Mouse (Mus musculus): ENCODE results near the gene Fkbp14. TPM values are rescaled to one million over a fixed set of nuclear protein-coding genes. Genes with fewer than 3 reads are reported as not detected.

The Fkbp14 gene
- polyA plus RNA-seq, 1 experiment from 2014 or later = 26.9 TPM

GRCm38 (mm10) chr6:54565012-54565411 is 32.1 kb downstream of the Fkbp14 start:
- H3K4me2 ChIP-seq (ENCODE audit: low read length) = peak overlapping the region; percentile 98

GRCm38 (mm10) chr6:54564506-54564991 is 32.6 kb downstream of the Fkbp14 start:
- H3K4me3 ChIP-seq (ENCODE audit: control insufficient read depth in 1 of 2, insufficient read depth in 1 of 2, low read depth in 1 of 2, low read length in 2 of 2) = no peak overlapping the region
- no peaks in the 10 kb centered on the region for H3K9me3 ChIP-seq (ENCODE audit: control insufficient read depth, low read length)
- 0 out of 2 replicates have a peak overlapping the region, but pooled peaks have one; percentile 14 for H3K4me2 ChIP-seq (ENCODE audit: low read length)
- no peak for ATAC-seq (ENCODE audit: insufficient number of reproducible peaks, insufficient read depth, low FRiP score, low read depth)
- peaks cover 7% of the 10 kb centered on the region; the same call in 1 of the 2 replicates for H3K27me3 ChIP-seq (ENCODE audit: control insufficient read depth, insufficient read depth, low read length)
- WGBS = 69% methylated on average over 9 of the region's 9 CpGs
- H3K27ac ChIP-seq (replicated peaks in 1 of 2; ENCODE audit: control insufficient read depth in 1 of 2, insufficient read depth in 1 of 2, low read depth in 2 of 2, low read length in 2 of 2) = no peak overlapping the region
- H3K4me1 ChIP-seq (ENCODE audit: control insufficient read depth in 2 of 2, insufficient read depth in 2 of 2, low read length in 2 of 2) = peaks cover 0 to 7% of the 10 kb centered on the region in 2 experiments; a peak in 1 of 4 replicates
- H3K9ac ChIP-seq (ENCODE audit: low read length) = no peak overlapping the region
- H3K36me3 ChIP-seq (ENCODE audit: control insufficient read depth, insufficient read depth, low read length) = no peaks in the 10 kb centered on the region

More at GRCm38 (mm10) chr6:54565012-54565411, 32.1 kb downstream of the Fkbp14 start:
- no peak for ATAC-seq (ENCODE audit: insufficient number of reproducible peaks, insufficient read depth, low FRiP score, low read depth)
- Histone ChIP-seq H3K9ac (ENCODE audit: low read length) (no peak overlapping the region), H3K9me3 (ENCODE audit: control insufficient read depth, low read length) (no peaks in the 10 kb centered on the region), H3K27ac (replicated peaks in 1 of 2; ENCODE audit: control insufficient read depth in 1 of 2, insufficient read depth in 1 of 2, low read depth in 2 of 2, low read length in 2 of 2) (no peak overlapping the region), H3K36me3 (ENCODE audit: control insufficient read depth, insufficient read depth, low read length) (no peaks in the 10 kb centered on the region), H3K27me3 (ENCODE audit: control insufficient read depth, insufficient read depth, low read length) (peaks cover 7% of the 10 kb centered on the region; the same call in 1 of the 2 replicates), H3K4me3 (ENCODE audit: control insufficient read depth in 1 of 2, insufficient read depth in 1 of 2, low read depth in 1 of 2, low read length in 2 of 2) (no peak overlapping the region), H3K4me1 (ENCODE audit: control insufficient read depth in 2 of 2, insufficient read depth in 2 of 2, low read length in 2 of 2) (peaks cover 0 to 7% of the 10 kb centered on the region in 2 experiments; a peak in 1 of 4 replicates)
- WGBS = 59% methylated on average over 3 of the region's 3 CpGs

GRCm38 (mm10) chr6:54563561-54563960 is 33.5 kb downstream of the Fkbp14 start:
- Histone ChIP-seq H3K27me3 (ENCODE audit: control insufficient read depth, insufficient read depth, low read length) (peaks cover 7% of the 10 kb centered on the region; the same call in 1 of the 2 replicates), H3K9ac (ENCODE audit: low read length) (no peak overlapping the region), H3K4me2 (ENCODE audit: low read length) (no peak overlapping the region), H3K36me3 (ENCODE audit: control insufficient read depth, insufficient read depth, low read length) (no peaks in the 10 kb centered on the region), H3K9me3 (ENCODE audit: control insufficient read depth, low read length) (no peaks in the 10 kb centered on the region), H3K27ac (replicated peaks in 1 of 2; ENCODE audit: control insufficient read depth in 1 of 2, insufficient read depth in 1 of 2, low read depth in 2 of 2, low read length in 2 of 2) (no peak overlapping the region), H3K4me3 (ENCODE audit: control insufficient read depth in 1 of 2, insufficient read depth in 1 of 2, low read depth in 1 of 2, low read length in 2 of 2) (no peak overlapping the region), H3K4me1 (ENCODE audit: control insufficient read depth in 2 of 2, insufficient read depth in 2 of 2, low read length in 2 of 2) (peaks cover 0 to 7% of the 10 kb centered on the region in 2 experiments; a peak in 1 of 4 replicates)
- 96% methylated on average over 4 of the region's 4 CpGs for WGBS
- no peak for ATAC-seq (ENCODE audit: insufficient number of reproducible peaks, insufficient read depth, low FRiP score, low read depth)

GRCm38 (mm10) chr6:54562018-54562809 is 34.9 kb downstream of the Fkbp14 start:
- Histone ChIP-seq H3K36me3 (ENCODE audit: control insufficient read depth, insufficient read depth, low read length) (no peaks in the 10 kb centered on the region), H3K27me3 (ENCODE audit: control insufficient read depth, insufficient read depth, low read length) (peaks cover 7% of the 10 kb centered on the region; the same call in 1 of the 2 replicates), H3K4me1 (ENCODE audit: control insufficient read depth in 2 of 2, insufficient read depth in 2 of 2, low read length in 2 of 2) (peaks cover 0 to 7% of the 10 kb centered on the region in 2 experiments; a peak in 1 of 4 replicates), H3K4me2 (ENCODE audit: low read length) (no peak overlapping the region), H3K4me3 (ENCODE audit: control insufficient read depth in 1 of 2, insufficient read depth in 1 of 2, low read depth in 1 of 2, low read length in 2 of 2) (no peak overlapping the region), H3K9ac (ENCODE audit: low read length) (no peak overlapping the region), H3K9me3 (ENCODE audit: control insufficient read depth, low read length) (no peaks in the 10 kb centered on the region), H3K27ac (replicated peaks in 1 of 2; ENCODE audit: control insufficient read depth in 1 of 2, insufficient read depth in 1 of 2, low read depth in 2 of 2, low read length in 2 of 2) (no peak overlapping the region)
- ATAC-seq (ENCODE audit: insufficient number of reproducible peaks, insufficient read depth, low FRiP score, low read depth) = no peak
- WGBS = 64% methylated on average over 14 of the region's 17 CpGs

DNA sequence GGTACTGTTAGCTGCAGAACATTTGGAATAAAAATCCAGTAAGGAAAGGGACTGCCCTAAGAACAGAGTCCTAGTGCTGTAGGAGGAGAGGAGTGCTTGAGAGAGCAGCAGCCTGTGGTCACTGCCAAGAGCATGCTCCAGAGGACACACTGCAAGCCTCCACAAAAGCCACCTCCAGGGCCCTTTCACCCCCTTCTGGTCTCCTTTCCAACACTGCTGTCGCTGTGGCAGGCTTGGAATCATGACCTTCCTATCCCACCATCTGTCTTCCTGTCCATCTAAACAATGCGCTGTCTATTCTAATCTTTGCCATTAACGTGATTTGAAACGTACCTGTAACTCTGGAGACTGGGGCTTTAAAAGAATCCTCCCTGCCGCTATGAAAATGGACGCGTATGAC is 38.6 kb downstream of the Fkbp14 start:
- WGBS = 73% methylated on average over 7 of the region's 7 CpGs
- no peak overlapping the region for H3K9ac ChIP-seq (ENCODE audit: low read length)
- no peak overlapping the region for H3K4me3 ChIP-seq (ENCODE audit: control insufficient read depth in 1 of 2, insufficient read depth in 1 of 2, low read depth in 1 of 2, low read length in 2 of 2)
- no peaks in the 10 kb centered on the region for H3K27me3 ChIP-seq (ENCODE audit: control insufficient read depth, insufficient read depth, low read length)
- ATAC-seq (ENCODE audit: insufficient number of reproducible peaks, insufficient read depth, low FRiP score, low read depth) = no peak
- H3K4me2 ChIP-seq (ENCODE audit: low read length) = no peak overlapping the region
- H3K36me3 ChIP-seq (ENCODE audit: control insufficient read depth, insufficient read depth, low read length) = no peaks in the 10 kb centered on the region
- peaks cover 14 to 17% of the 10 kb centered on the region in 2 experiments; a peak in 3 of 4 replicates for H3K4me1 ChIP-seq (ENCODE audit: control insufficient read depth in 2 of 2, insufficient read depth in 2 of 2, low read length in 2 of 2)
- no peak overlapping the region for H3K27ac ChIP-seq (replicated peaks in 1 of 2; ENCODE audit: control insufficient read depth in 1 of 2, insufficient read depth in 1 of 2, low read depth in 2 of 2, low read length in 2 of 2)
- H3K9me3 ChIP-seq (ENCODE audit: control insufficient read depth, low read length) = no peaks in the 10 kb centered on the region

DNA sequence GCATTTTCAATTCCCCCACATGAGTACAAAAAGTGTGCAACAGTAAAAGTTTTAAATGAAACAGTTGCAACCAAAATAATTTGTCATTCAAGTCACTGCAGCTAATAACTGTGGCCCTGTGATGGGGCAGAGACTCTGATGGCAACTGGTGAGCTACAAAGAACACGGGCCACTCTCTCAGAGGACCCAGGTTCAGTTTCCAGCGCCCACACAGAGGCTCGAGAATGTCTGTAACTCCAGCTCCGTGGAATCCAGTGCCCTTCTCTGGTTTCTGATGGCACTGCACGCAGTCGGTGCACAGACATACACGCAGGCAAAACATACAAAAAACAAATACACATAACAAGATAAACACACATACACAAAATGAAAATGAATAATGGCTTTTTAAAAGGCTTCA is 39.4 kb downstream of the Fkbp14 start:
- H3K36me3 ChIP-seq (ENCODE audit: control insufficient read depth, insufficient read depth, low read length) = no peaks in the 10 kb centered on the region
- WGBS = 88% methylated on average over 7 of the region's 7 CpGs

GRCm38 (mm10) chr6:54555816-54556215 is 41.3 kb downstream of the Fkbp14 start:
- no peak overlapping the region for H3K4me2 ChIP-seq (ENCODE audit: low read length)
- peaks cover 19 to 24% of the 10 kb centered on the region in 2 experiments for H3K4me1 ChIP-seq (ENCODE audit: control insufficient read depth in 2 of 2, insufficient read depth in 2 of 2, low read length in 2 of 2)
- peak overlapping the region in 1 of 2 experiments; percentile 16; a peak in 1 of 4 replicates for H3K27ac ChIP-seq (replicated peaks in 1 of 2; ENCODE audit: control insufficient read depth in 1 of 2, insufficient read depth in 1 of 2, low read depth in 2 of 2, low read length in 2 of 2)
- no peaks in the 10 kb centered on the region; the same call in 1 of the 2 replicates for H3K27me3 ChIP-seq (ENCODE audit: control insufficient read depth, insufficient read depth, low read length)
- H3K4me3 ChIP-seq (ENCODE audit: control insufficient read depth in 1 of 2, insufficient read depth in 1 of 2, low read depth in 1 of 2, low read length in 2 of 2) = no peak overlapping the region
- no peak overlapping the region for H3K9ac ChIP-seq (ENCODE audit: low read length)
- H3K9me3 ChIP-seq (ENCODE audit: control insufficient read depth, low read length) = no peaks in the 10 kb centered on the region
- H3K36me3 ChIP-seq (ENCODE audit: control insufficient read depth, insufficient read depth, low read length) = no peaks in the 10 kb centered on the region
- ATAC-seq (ENCODE audit: insufficient number of reproducible peaks, insufficient read depth, low FRiP score, low read depth) = no peak
- 56% methylated on average over 1 of the region's 1 CpGs for WGBS

More for the DNA sequence above, 39.4 kb downstream of the Fkbp14 start:
- H3K4me3 ChIP-seq (ENCODE audit: control insufficient read depth in 1 of 2, insufficient read depth in 1 of 2, low read depth in 1 of 2, low read length in 2 of 2) = no peak overlapping the region
- H3K9me3 ChIP-seq (ENCODE audit: control insufficient read depth, low read length) = no peaks in the 10 kb centered on the region
- no peaks in the 10 kb centered on the region for H3K27me3 ChIP-seq (ENCODE audit: control insufficient read depth, insufficient read depth, low read length)
- ATAC-seq (ENCODE audit: insufficient number of reproducible peaks, insufficient read depth, low FRiP score, low read depth) = no peak
- no peak overlapping the region for H3K4me2 ChIP-seq (ENCODE audit: low read length)
- H3K4me1 ChIP-seq (ENCODE audit: control insufficient read depth in 2 of 2, insufficient read depth in 2 of 2, low read length in 2 of 2) = peaks cover 14 to 17% of the 10 kb centered on the region in 2 experiments; a peak in 3 of 4 replicates
- no peak overlapping the region for H3K27ac ChIP-seq (replicated peaks in 1 of 2; ENCODE audit: control insufficient read depth in 1 of 2, insufficient read depth in 1 of 2, low read depth in 2 of 2, low read length in 2 of 2)
- H3K9ac ChIP-seq (ENCODE audit: low read length) = no peak overlapping the region
